Mouse (Mus musculus) limb, embryonic 10.5 days (tissue): ENCODE measurements around the gene Ppt2. TPM values are rescaled to one million over a fixed set of nuclear protein-coding genes. Genes with fewer than 3 reads are reported as not detected.
A peak's percentile ranks its signal among the peaks of the same experiment; 100 is the strongest.

Experiments
- DNase-seq: peaks from one replicate; pipeline ENCODE4 v3.0.0-alpha.2; 2017; ENCODE audit warnings: low spot score
- H3K27ac ChIP-seq: fragments of 300-500 bp; sonication (generic); 2 replicates; pipeline ENCODE4 v1.5.1; 2016; ENCODE audit warnings: mild to moderate bottlenecking
- H3K27me3 ChIP-seq: fragments of 300-500 bp; sonication (generic); 2 replicates; pipeline ENCODE4 v1.6.1; 2016; ENCODE audit warnings: low read depth, mild to moderate bottlenecking; ENCODE audit not compliant: poor library complexity, severe bottlenecking
- H3K36me3 ChIP-seq: fragments of 300-500 bp; sonication (generic); 2 replicates; pipeline ENCODE4 v1.6.1; 2016; ENCODE audit warnings: mild to moderate bottlenecking, moderate library complexity
- H3K4me1 ChIP-seq: fragments of 300-500 bp; sonication (generic); 2 replicates; pipeline ENCODE4 v1.6.1; 2016
- H3K4me3 ChIP-seq: fragments of 300-500 bp; sonication (generic); 2 replicates; pipeline ENCODE4 v1.5.1; 2016; ENCODE audit warnings: mild to moderate bottlenecking, moderate library complexity
- H3K9me3 ChIP-seq: fragments of 300-500 bp; sonication (generic); replicated peaks from 2 replicates; pipeline ENCODE4 v1.6.1; 2016; ENCODE audit warnings: mild to moderate bottlenecking
- WGBS: fragments of 180-500 bp; shearing (Covaris S2); methylation state at CpG from one replicate; pipeline ENCODE4 v1.1.7; 2016; 5-methylcytosine and 5-hydroxymethylcytosine counted together
- polyA plus RNA-seq: library from polyadenylated mRNA; unstranded; fragments of >200 nt; fragmentation: Nextera tagmentation; extraction: Ambion mirVana; gene quantifications from 2 replicates; pipeline ENCODE4 v1.2.1, GENCODE M21; 2016

The Ppt2 gene
- polyA plus RNA-seq, 1 experiment from 2014 or later = 21.0 TPM

- Histone ChIP-seq H3K36me3 (no peaks in the 10 kb centered on the region), H3K4me1 (peaks cover 44% of the 10 kb centered on the region), H3K4me3 (no peak overlapping the region), H3K27me3 (no peaks in the 10 kb centered on the region), H3K9me3 (no peaks in the 10 kb centered on the region), H3K27ac (0 out of 2 replicates have a peak overlapping the region, but pooled peaks have one; percentile 48)
- DNase-seq = no peak
- WGBS = 86% methylated on average over 8 of the region's 8 CpGs
These were observed 44.5 kb downstream of the Ppt2 start for GRCm38 (mm10) chr17:34583819-34584218.

- Histone ChIP-seq H3K4me1 (peaks cover 40% of the 10 kb centered on the region), H3K4me3 (no peak overlapping the region), H3K9me3 (no peaks in the 10 kb centered on the region), H3K27ac (peak overlapping the region; percentile 48; the same call in 1 of the 2 replicates), H3K36me3 (no peaks in the 10 kb centered on the region), H3K27me3 (no peaks in the 10 kb centered on the region)
- no peak for DNase-seq
- WGBS = 66% methylated on average over 7 of the region's 7 CpGs
These were observed 44.9 kb downstream of the Ppt2 start for GRCm38 (mm10) chr17:34583397-34583796.

GRCm38 (mm10) chr17:34582528-34582927 is 45.8 kb downstream of the Ppt2 start:
- Histone ChIP-seq H3K27me3 (no peaks in the 10 kb centered on the region), H3K4me1 (peaks cover 33% of the 10 kb centered on the region), H3K4me3 (no peak overlapping the region), H3K27ac (peak overlapping the region; percentile 51; the same call in 1 of the 2 replicates), H3K36me3 (no peaks in the 10 kb centered on the region), H3K9me3 (no peaks in the 10 kb centered on the region)
- no peak for DNase-seq
- WGBS = 82% methylated on average over 12 of the region's 12 CpGs

GRCm38 (mm10) chr17:34578070-34578469 is 50.2 kb downstream of the Ppt2 start:
- no peaks in the 10 kb centered on the region for H3K9me3 ChIP-seq
- DNase-seq = no peak
- H3K4me1 ChIP-seq = 0 out of 2 replicates have a peak, but pooled peaks cover under 1% of the 10 kb centered on the region
- no peaks in the 10 kb centered on the region for H3K36me3 ChIP-seq
- WGBS = 91% methylated on average over 3 of the region's 3 CpGs
- no peak overlapping the region for H3K27ac ChIP-seq
- no peak overlapping the region for H3K4me3 ChIP-seq
- no peaks in the 10 kb centered on the region for H3K27me3 ChIP-seq

GRCm38 (mm10) chr17:34576577-34576976 is 51.7 kb downstream of the Ppt2 start:
- Histone ChIP-seq H3K27me3 (no peaks in the 10 kb centered on the region), H3K4me1 (peaks cover 5% of the 10 kb centered on the region; the same call in 1 of the 2 replicates), H3K27ac (no peak overlapping the region), H3K9me3 (no peaks in the 10 kb centered on the region), H3K36me3 (0 out of 2 replicates have a peak, but pooled peaks cover under 1% of the 10 kb centered on the region), H3K4me3 (no peak overlapping the region)
- DNase-seq = no peak
- WGBS = 74% methylated on average over 5 of the region's 5 CpGs

GRCm38 (mm10) chr17:34572361-34572760 is 55.9 kb downstream of the Ppt2 start:
- 17% methylated on average over 15 of the region's 15 CpGs for WGBS
- H3K4me3 ChIP-seq = no peak overlapping the region
- H3K4me1 ChIP-seq = peaks cover 9% of the 10 kb centered on the region; the same call in 1 of the 2 replicates
- H3K27me3 ChIP-seq = no peaks in the 10 kb centered on the region
- 0 out of 2 replicates have a peak, but pooled peaks cover 2% of the 10 kb centered on the region for H3K36me3 ChIP-seq
- peak overlapping the region; percentile 5; the same call in 1 of the 2 replicates for H3K27ac ChIP-seq
- no peak for DNase-seq
- no peaks in the 10 kb centered on the region for H3K9me3 ChIP-seq

- Histone ChIP-seq H3K4me3 (no peak overlapping the region), H3K9me3 (no peaks in the 10 kb centered on the region), H3K27me3 (no peaks in the 10 kb centered on the region), H3K4me1 (peaks cover 9% of the 10 kb centered on the region; the same call in 1 of the 2 replicates), H3K27ac (0 out of 2 replicates have a peak overlapping the region, but pooled peaks have one; percentile 5), H3K36me3 (0 out of 2 replicates have a peak, but pooled peaks cover 2% of the 10 kb centered on the region)
- no peak for DNase-seq
- WGBS = 19% methylated on average over 5 of the region's 5 CpGs
These were observed 56.4 kb downstream of the Ppt2 start for GRCm38 (mm10) chr17:34571875-34572274.

- H3K4me3 ChIP-seq = no peak overlapping the region
- WGBS = 73% methylated on average over 4 of the region's 4 CpGs
- peaks cover 13% of the 10 kb centered on the region for H3K4me1 ChIP-seq
- no peak for DNase-seq
- H3K36me3 ChIP-seq = 0 out of 2 replicates have a peak, but pooled peaks cover 2% of the 10 kb centered on the region
- H3K9me3 ChIP-seq = no peaks in the 10 kb centered on the region
- 0 out of 2 replicates have a peak overlapping the region, but pooled peaks have one; percentile 16 for H3K27ac ChIP-seq
- no peaks in the 10 kb centered on the region for H3K27me3 ChIP-seq
These were observed 58.4 kb downstream of the Ppt2 start for GRCm38 (mm10) chr17:34569919-34570318.

- Histone ChIP-seq H3K4me1 (peaks cover 24% of the 10 kb centered on the region), H3K27ac (no peak overlapping the region), H3K9me3 (no peaks in the 10 kb centered on the region), H3K36me3 (0 out of 2 replicates have a peak, but pooled peaks cover 2% of the 10 kb centered on the region), H3K4me3 (no peak overlapping the region), H3K27me3 (no peaks in the 10 kb centered on the region)
- WGBS = 88% methylated on average over 13 of the region's 13 CpGs
- no peak for DNase-seq
These were observed 59.9 kb downstream of the Ppt2 start for GRCm38 (mm10) chr17:34568421-34568820.

GRCm38 (mm10) chr17:34567311-34567710 is 61.0 kb downstream of the Ppt2 start:
- DNase-seq = no peak
- 0 out of 2 replicates have a peak, but pooled peaks cover 2% of the 10 kb centered on the region for H3K36me3 ChIP-seq
- H3K4me3 ChIP-seq = no peak overlapping the region
- no peaks in the 10 kb centered on the region for H3K9me3 ChIP-seq
- no peak overlapping the region for H3K27ac ChIP-seq
- H3K4me1 ChIP-seq = peaks cover 22% of the 10 kb centered on the region
- WGBS = 68% methylated on average over 9 of the region's 9 CpGs
- no peaks in the 10 kb centered on the region for H3K27me3 ChIP-seq

Other genes with a start within 250 kb of the Ppt2 start
- 0.53 and 1.3 TPM in 2 replicates for gene BC051142, start 229.7 kb downstream of the Ppt2 start, polyA plus RNA-seq
- not detected in 2 replicates for gene Btnl4, start 151.2 kb downstream of the Ppt2 start, polyA plus RNA-seq
- not detected in 2 replicates for gene Btnl6, start 111.2 kb downstream of the Ppt2 start, polyA plus RNA-seq
- 6.4 and 8.2 TPM in 2 replicates for gene Notch4, start 64.2 kb downstream of the Ppt2 start, polyA plus RNA-seq
- 4.8 and 10.5 TPM in 2 replicates for gene Gpsm3, start 38.7 kb downstream of the Ppt2 start, polyA plus RNA-seq
- 19.9 and 22.5 TPM in 2 replicates for gene Pbx2, start 37.2 kb downstream of the Ppt2 start, polyA plus RNA-seq
- gene Ager, start 30.6 kb downstream of the Ppt2 start, polyA plus RNA-seq = 2.6 and 3.6 TPM in 2 replicates
- gene Rnf5, start 24.8 kb downstream of the Ppt2 start, polyA plus RNA-seq = 149 and 162 TPM in 2 replicates
- 51.0 and 55.6 TPM in 2 replicates for gene Agpat1, start 24.2 kb downstream of the Ppt2 start, polyA plus RNA-seq
- 1.9 and 2.2 TPM in 2 replicates for gene Egfl8, start 12.5 kb downstream of the Ppt2 start, polyA plus RNA-seq
- gene Prrt1, start 1.0 kb upstream of the Ppt2 start, polyA plus RNA-seq = 0.08 TPM in 1 of 2 replicates, not detected in the other
- 17.9 and 18.9 TPM in 2 replicates for gene Fkbpl, start 16.3 kb upstream of the Ppt2 start, polyA plus RNA-seq
- gene Atf6b, start 18.6 kb upstream of the Ppt2 start, polyA plus RNA-seq = 101 TPM in 2 replicates
- gene Tnxb, start 42.0 kb upstream of the Ppt2 start, polyA plus RNA-seq = not detected in 2 replicates
- not detected in 2 replicates for gene C4b, start 115.4 kb upstream of the Ppt2 start, polyA plus RNA-seq
- gene Cyp21a1, start 176.1 kb upstream of the Ppt2 start, polyA plus RNA-seq = not detected in 2 replicates
- gene Stk19, start 208.4 kb upstream of the Ppt2 start, polyA plus RNA-seq = 23.3 and 28.6 TPM in 2 replicates
- gene Dxo, start 208.5 kb upstream of the Ppt2 start, polyA plus RNA-seq = 77.5 and 83.5 TPM in 2 replicates
- gene Skiv2l, start 221.7 kb upstream of the Ppt2 start, polyA plus RNA-seq = 57.5 and 65.0 TPM in 2 replicates
- gene Nelfe, start 221.9 kb upstream of the Ppt2 start, polyA plus RNA-seq = 151 and 155 TPM in 2 replicates
- gene Cfb, start 234.0 kb upstream of the Ppt2 start, polyA plus RNA-seq = 2.1 and 2.5 TPM in 2 replicates